Mouse (Mus musculus) testis, adult 2 months (tissue): ENCODE measurements around the gene Pdxp.

Source experiments
- CTCF ChIP-seq: fragments of 200-500 bp; IDR thresholded peaks from 2 replicates; pipeline ENCODE4 v1.5.1; 2012; ENCODE audit warnings: low read depth, mild to moderate bottlenecking, inconsistent platforms, low read length, moderate library complexity; ENCODE audit not compliant: control insufficient read depth, insufficient read depth, insufficient replicate concordance
- POLR2A ChIP-seq: fragments of 200-500 bp; IDR thresholded peaks from 2 replicates; pipeline ENCODE4 v1.6.1; 2012; ENCODE audit warnings: low read depth, mild to moderate bottlenecking, inconsistent platforms, low read length, moderate library complexity; ENCODE audit not compliant: control insufficient read depth

GRCm38 (mm10) chr15:78897488-78897887, 16.2 kb upstream of the Pdxp start:
- TF ChIP-seq POLR2A, result no peak
- TF ChIP-seq CTCF, result no peak
